Mouse (Mus musculus) CD4-positive naive resting alpha-beta T cell, adult 57 days (primary cell): Measurements from ENCODE around the gene Gucy2f. TPM values are rescaled to one million over a fixed set of nuclear protein-coding genes. Genes with fewer than 3 reads are reported as not detected.

Experiments used
- total RNA-seq: library from RNA; stranded (reverse); gene quantifications from one replicate; pipeline ENCODE4 v1.2.4, GENCODE M21; 2023

Gucy2f gene
- not detected for total RNA-seq

GRCm38 (mm10) chrX:142196831-142197230 lies at the start of gene Gucy2f:
Gucy2f (minus strand) TSS chrX:142196931.

GRCm38 (mm10) chrX:142226542-142226941 lies 29.8 kb upstream of the Gucy2f start, which contains the start of gene Nxt2:
Nxt2 (plus strand) TSS chrX:142226770.

Other genes with a start within 250 kb of the Gucy2f start
- gene Nxt2, start 29.8 kb upstream of the Gucy2f start, total RNA-seq, result 6.1 TPM
- gene Kcne1l, start 109.4 kb upstream of the Gucy2f start, total RNA-seq, result not detected
- 25.1 TPM for gene Acsl4, start 193.6 kb upstream of the Gucy2f start, total RNA-seq